Mouse (Mus musculus): ENCODE results near the gene Rpusd2. TPM values are rescaled to one million over a fixed set of nuclear protein-coding genes. Genes with fewer than 3 reads are reported as not detected.

Rpusd2 gene
- polyA plus RNA-seq (2014; fragmentation: Illumina TruSeq; extraction: RNeasy Lipid Tissue Mini Kit (QIAGEN cat#74804); ENCODE audit: low read depth, low replicate concordance) = 4.1 TPM

GRCm38 (mm10) chr2:119034656-119035396 is at the start of gene Rpusd2:
Gene Rpusd2, plus strand, starts transcription at chr2:119034790.

GRCm38 (mm10) chr2:119028941-119029551 is 5.5 kb upstream of the Rpusd2 start, which contains the start of gene Ccdc32:
Gene Ccdc32, minus strand, starts transcription at chr2:119029393.

GRCm38 (mm10) chr2:119046649-119047611 is 12.3 kb downstream of the Rpusd2 start, which contains the start of gene Knl1:
Gene Knl1, plus strand, starts transcription at chr2:119047119.

Other genes with a start within 250 kb of the Rpusd2 start
- gene Knstrn, start 220.8 kb upstream of the Rpusd2 start, polyA plus RNA-seq (2014; fragmentation: Illumina TruSeq; extraction: RNeasy Lipid Tissue Mini Kit (QIAGEN cat#74804); ENCODE audit: low read depth, low replicate concordance) = 8.6 TPM
- gene Ivd, start 172.8 kb upstream of the Rpusd2 start, polyA plus RNA-seq (2014; fragmentation: Illumina TruSeq; extraction: RNeasy Lipid Tissue Mini Kit (QIAGEN cat#74804); ENCODE audit: low read depth, low replicate concordance) = 18.0 TPM
- gene Bahd1, start 134.4 kb upstream of the Rpusd2 start, polyA plus RNA-seq (2014; fragmentation: Illumina TruSeq; extraction: RNeasy Lipid Tissue Mini Kit (QIAGEN cat#74804); ENCODE audit: low read depth, low replicate concordance) = 4.7 TPM
- gene Chst14, start 108.3 kb upstream of the Rpusd2 start, polyA plus RNA-seq (2014; fragmentation: Illumina TruSeq; extraction: RNeasy Lipid Tissue Mini Kit (QIAGEN cat#74804); ENCODE audit: low read depth, low replicate concordance) = 1.2 TPM
- 36.6 TPM for gene Ccdc32, start 5.4 kb upstream of the Rpusd2 start, polyA plus RNA-seq (2014; fragmentation: Illumina TruSeq; extraction: RNeasy Lipid Tissue Mini Kit (QIAGEN cat#74804); ENCODE audit: low read depth, low replicate concordance)
- 9.7 TPM for gene Knl1, start 12.3 kb downstream of the Rpusd2 start, polyA plus RNA-seq (2014; fragmentation: Illumina TruSeq; extraction: RNeasy Lipid Tissue Mini Kit (QIAGEN cat#74804); ENCODE audit: low read depth, low replicate concordance)
- gene Rad51, start 78.0 kb downstream of the Rpusd2 start, polyA plus RNA-seq (2014; fragmentation: Illumina TruSeq; extraction: RNeasy Lipid Tissue Mini Kit (QIAGEN cat#74804); ENCODE audit: low read depth, low replicate concordance) = 8.2 TPM
- 47.9 TPM for gene Rmdn3, start 122.2 kb downstream of the Rpusd2 start, polyA plus RNA-seq (2014; fragmentation: Illumina TruSeq; extraction: RNeasy Lipid Tissue Mini Kit (QIAGEN cat#74804); ENCODE audit: low read depth, low replicate concordance)
- not detected for gene Gchfr, start 133.0 kb downstream of the Rpusd2 start, polyA plus RNA-seq (2014; fragmentation: Illumina TruSeq; extraction: RNeasy Lipid Tissue Mini Kit (QIAGEN cat#74804); ENCODE audit: low read depth, low replicate concordance)
- 1.6 TPM for gene Gm14137, start 139.7 kb downstream of the Rpusd2 start, polyA plus RNA-seq (2014; fragmentation: Illumina TruSeq; extraction: RNeasy Lipid Tissue Mini Kit (QIAGEN cat#74804); ENCODE audit: low read depth, low replicate concordance)
- 5.5 TPM for gene Zfyve19, start 173.8 kb downstream of the Rpusd2 start, polyA plus RNA-seq (2014; fragmentation: Illumina TruSeq; extraction: RNeasy Lipid Tissue Mini Kit (QIAGEN cat#74804); ENCODE audit: low read depth, low replicate concordance)
- 0.79 TPM for gene Dnajc17, start 174.0 kb downstream of the Rpusd2 start, polyA plus RNA-seq (2014; fragmentation: Illumina TruSeq; extraction: RNeasy Lipid Tissue Mini Kit (QIAGEN cat#74804); ENCODE audit: low read depth, low replicate concordance)
- gene Ppp1r14d, start 195.1 kb downstream of the Rpusd2 start, polyA plus RNA-seq (2014; fragmentation: Illumina TruSeq; extraction: RNeasy Lipid Tissue Mini Kit (QIAGEN cat#74804); ENCODE audit: low read depth, low replicate concordance) = 62.5 TPM
- 50.8 TPM for gene Spint1, start 202.6 kb downstream of the Rpusd2 start, polyA plus RNA-seq (2014; fragmentation: Illumina TruSeq; extraction: RNeasy Lipid Tissue Mini Kit (QIAGEN cat#74804); ENCODE audit: low read depth, low replicate concordance)
- not detected for gene Rhov, start 236.5 kb downstream of the Rpusd2 start, polyA plus RNA-seq (2014; fragmentation: Illumina TruSeq; extraction: RNeasy Lipid Tissue Mini Kit (QIAGEN cat#74804); ENCODE audit: low read depth, low replicate concordance)

All from sigmoid colon, adult 10 weeks (tissue).